26 mouse cellular contexts compared by ENCODE assay signal in the genomic region with DNA sequence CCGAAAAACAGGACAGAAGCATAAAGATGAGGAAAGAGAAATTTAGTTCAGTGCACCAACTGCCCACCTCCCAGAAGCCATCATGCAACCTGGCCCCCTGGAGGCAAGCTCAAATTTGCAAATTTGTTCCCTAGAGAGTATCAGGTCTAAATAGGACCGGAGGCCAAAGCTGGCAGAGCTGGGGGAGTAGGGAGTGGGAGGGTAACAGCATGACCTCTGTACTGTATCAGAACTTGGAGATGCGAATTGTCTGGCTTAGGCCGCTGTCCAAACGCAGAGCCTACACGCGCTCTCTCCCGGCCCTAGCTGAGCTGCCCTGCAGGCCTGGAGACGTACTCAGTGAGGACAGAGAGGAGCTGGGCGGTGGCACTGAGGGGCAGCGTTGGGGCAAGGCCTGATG.
"Had no signal": no experiment of that assay in that cellular context is flagged by ENCODE, and none has a peak within 500 bp of the region (broad histone marks: within the 10 kb centered on the region; RNA-seq: fewer than 3 reads in every experiment).

No protein-coding gene starts in this region.

- H3K27me3 ChIP-seq: embryonic facial prominence, embryonic 12.5 days; embryonic facial prominence, embryonic 13.5 days; embryonic facial prominence, embryonic 15.5 days; forebrain, embryonic 12.5 days; forebrain, embryonic 13.5 days; forebrain, embryonic 15.5 days had no signal

- H3K4me3 ChIP-seq: embryonic facial prominence, embryonic 10.5 days; embryonic facial prominence, embryonic 12.5 days; embryonic facial prominence, embryonic 13.5 days; embryonic facial prominence, embryonic 15.5 days; erythroblast, embryonic 14.5 days; forebrain, embryonic 10.5 days; forebrain, embryonic 12.5 days; forebrain, embryonic 13.5 days; forebrain, embryonic 15.5 days; gastrocnemius, adult 2 months; heart, adult 2 months had no signal

- H3K4me1 ChIP-seq: embryonic facial prominence, embryonic 10.5 days; embryonic facial prominence, embryonic 12.5 days; embryonic facial prominence, embryonic 13.5 days; embryonic facial prominence, embryonic 15.5 days; forebrain, embryonic 10.5 days; forebrain, embryonic 12.5 days; forebrain, embryonic 13.5 days; forebrain, embryonic 15.5 days had no signal

- H3K9me3 ChIP-seq: embryonic facial prominence, embryonic 10.5 days; embryonic facial prominence, embryonic 12.5 days; embryonic facial prominence, embryonic 13.5 days; embryonic facial prominence, embryonic 15.5 days; forebrain, embryonic 10.5 days; forebrain, embryonic 12.5 days; forebrain, embryonic 13.5 days; forebrain, embryonic 15.5 days had no signal

- DNase-seq: cerebellum, adult 8-10 months; cerebellum, adult 9-10 months; cerebellum, adult 9-11 months; cerebellum, postnatal 10 days; cerebellum, postnatal 14 days; cerebellum, postnatal 25 days; cerebellum, postnatal 36 days; embryo, embryonic 11 days; forebrain, postnatal 0 days; gastrocnemius, postnatal 10 days; gastrocnemius, postnatal 25 days; gastrocnemius, postnatal 36 days; heart, adult 18-20 months; heart, adult 2 months had no signal

- H3K9ac ChIP-seq: embryonic facial prominence, embryonic 12.5 days; embryonic facial prominence, embryonic 15.5 days; forebrain, embryonic 12.5 days; forebrain, embryonic 13.5 days; forebrain, embryonic 15.5 days; forebrain, postnatal 0 days had no signal

- ATAC-seq: forebrain, embryonic 13.5 days; forebrain, embryonic 14.5 days; forebrain, embryonic 15.5 days; forebrain, embryonic 16.5 days; forebrain, postnatal 0 days had no signal

- H3K27ac ChIP-seq: embryonic facial prominence, embryonic 10.5 days; embryonic facial prominence, embryonic 12.5 days; embryonic facial prominence, embryonic 13.5 days; embryonic facial prominence, embryonic 15.5 days; forebrain, embryonic 10.5 days; forebrain, embryonic 12.5 days; forebrain, embryonic 13.5 days; forebrain, embryonic 15.5 days; gastrocnemius, adult 2 months; heart, adult 2 months had no signal

- H3K4me2 ChIP-seq: embryonic facial prominence, embryonic 12.5 days; embryonic facial prominence, embryonic 13.5 days; embryonic facial prominence, embryonic 15.5 days; forebrain, embryonic 12.5 days; forebrain, embryonic 13.5 days; forebrain, embryonic 15.5 days had no signal
